Mouse (Mus musculus): ENCODE data around the gene Brap.

Gene Brap

DNA sequence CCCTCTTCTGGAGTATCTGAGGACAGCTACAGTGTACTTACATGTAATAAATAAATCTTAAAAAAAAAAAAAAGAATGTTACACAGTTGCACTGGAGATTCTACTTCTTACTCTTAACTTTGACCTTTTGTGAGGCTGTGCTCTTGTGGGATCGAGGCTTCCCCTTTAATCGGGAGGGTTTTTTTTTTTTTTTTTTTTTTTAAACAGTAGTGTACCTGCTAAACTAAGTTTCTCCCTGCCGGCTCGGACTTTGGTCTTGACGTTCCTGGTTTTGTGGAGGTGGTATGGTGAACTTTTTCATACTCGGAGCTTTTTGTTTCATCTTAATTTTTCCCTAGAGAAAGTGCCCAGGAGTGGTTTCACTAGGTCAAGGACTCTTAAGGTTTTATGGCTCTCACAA is 54.6 kb downstream of the Brap start:
- no peak for DNase-seq (ENCODE audit: low spot score in 2 of 2)

DNA sequence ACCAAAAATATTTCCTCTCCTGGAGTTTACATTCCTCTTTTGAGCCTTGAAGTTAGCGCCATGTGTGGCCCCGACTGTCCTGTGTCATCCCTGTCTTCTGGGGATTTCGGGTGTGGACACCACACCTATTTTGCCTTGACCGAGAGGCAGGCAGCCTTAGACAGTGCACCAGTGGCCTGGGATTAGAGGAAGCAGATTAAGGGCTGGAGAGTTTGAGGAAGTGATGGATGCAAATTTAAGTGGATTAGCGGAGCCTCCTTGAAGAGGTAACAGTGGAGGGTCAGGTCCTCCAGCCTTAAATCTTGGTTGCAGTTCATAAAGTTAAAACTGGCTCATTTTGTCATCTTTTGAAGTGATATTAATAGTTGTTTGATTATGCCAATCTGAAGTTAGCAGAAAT is 58.1 kb downstream of the Brap start:
- no peak for DNase-seq (ENCODE audit: low spot score in 2 of 2)

DNA sequence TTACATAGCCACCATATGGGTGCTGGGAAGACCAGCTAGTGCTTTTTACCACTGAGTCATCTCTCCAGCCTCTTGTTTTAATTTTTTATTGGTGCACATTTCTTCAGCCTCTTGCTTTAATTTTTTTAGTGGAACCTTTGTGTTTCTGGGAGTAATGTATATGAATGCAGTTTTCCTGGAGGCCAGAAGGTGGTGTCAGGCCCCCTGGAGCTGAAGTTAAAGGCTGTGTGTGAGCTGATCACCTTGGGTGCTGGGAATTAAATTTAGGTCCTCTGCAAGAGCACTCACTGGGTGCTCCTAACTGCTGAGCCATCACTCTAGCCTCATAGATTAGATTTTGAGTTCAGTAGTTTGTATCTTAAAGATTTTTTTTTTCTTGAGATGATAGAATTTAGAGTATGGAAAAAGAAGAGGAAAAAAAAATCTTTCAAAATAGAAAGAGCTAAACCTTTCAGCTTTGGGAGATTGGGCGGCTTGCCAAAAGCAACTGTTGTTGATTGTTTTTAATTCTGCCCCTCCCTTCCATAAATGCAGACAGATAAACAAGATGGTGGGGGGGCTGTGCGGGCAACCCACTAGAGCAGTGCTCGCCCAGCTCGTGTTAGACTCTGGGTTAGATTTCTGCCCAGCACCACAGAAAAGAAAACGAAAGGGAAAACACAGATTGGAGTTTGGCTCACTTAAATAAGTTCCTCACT is 60.7 kb downstream of the Brap start:
- no peak for DNase-seq (ENCODE audit: low spot score in 2 of 2)

DNA sequence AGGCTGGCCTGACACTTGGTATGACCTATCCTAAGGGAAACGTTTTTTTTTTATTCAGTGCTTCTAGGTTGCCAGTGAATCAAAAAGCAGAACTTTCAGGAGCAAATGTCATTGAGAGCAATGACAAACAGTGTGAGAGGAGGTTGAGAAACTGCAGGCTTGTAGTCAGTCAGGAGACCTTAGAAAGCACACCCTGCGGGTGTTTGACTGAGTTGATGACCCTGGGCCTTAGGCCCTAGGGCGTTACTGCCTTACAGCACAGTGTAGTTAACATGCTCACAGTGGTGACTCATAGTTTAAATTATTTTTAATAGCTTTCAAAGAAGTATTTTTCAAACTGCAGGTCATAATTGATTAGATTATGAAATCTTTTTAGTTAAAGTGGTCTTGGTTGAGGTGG is 61.5 kb downstream of the Brap start:
- DNase-seq (ENCODE audit: low spot score in 2 of 2), result no peak

DNA sequence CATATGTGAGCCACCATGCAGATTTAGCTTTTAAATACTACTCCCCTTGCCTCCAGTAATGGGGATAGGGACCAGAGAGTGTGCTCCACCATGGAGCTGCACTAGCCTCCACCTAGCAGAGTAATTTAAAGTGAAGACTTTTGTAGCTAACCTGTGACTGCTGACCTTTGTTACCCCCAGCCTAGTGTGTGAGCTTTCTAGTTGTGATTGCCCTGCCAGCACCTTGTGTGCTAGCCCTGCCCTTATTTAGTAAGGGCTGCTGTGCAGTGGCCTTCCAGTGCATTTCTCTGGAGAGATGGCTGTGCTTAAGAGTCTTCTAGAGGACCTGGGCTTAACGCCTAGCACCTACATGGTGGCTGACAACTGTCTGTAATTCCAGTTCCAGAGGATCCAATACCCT is 64.3 kb downstream of the Brap start:
- no peak for DNase-seq (ENCODE audit: low spot score in 2 of 2)

DNA sequence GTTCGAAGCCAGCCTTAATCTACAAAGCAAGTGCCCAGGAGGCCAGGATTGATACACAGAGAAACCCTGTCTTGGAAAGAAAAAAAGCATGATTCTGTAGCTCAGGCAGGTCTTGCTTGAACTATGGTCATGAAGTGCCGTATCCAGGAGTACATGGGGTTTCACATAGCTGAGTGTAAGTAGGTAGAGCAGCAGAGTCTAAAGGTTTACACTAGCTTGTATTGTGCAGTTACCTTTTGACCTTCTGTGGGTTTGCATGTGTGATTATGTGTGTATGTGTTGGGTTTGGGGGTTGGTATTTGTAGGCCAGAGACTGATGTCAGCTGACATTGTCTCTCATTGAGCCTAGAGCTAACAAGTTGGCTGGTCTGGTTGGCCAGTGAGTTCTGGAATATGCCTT is 69.7 kb downstream of the Brap start:
- DNase-seq (ENCODE audit: low spot score in 2 of 2), result no peak

DNA sequence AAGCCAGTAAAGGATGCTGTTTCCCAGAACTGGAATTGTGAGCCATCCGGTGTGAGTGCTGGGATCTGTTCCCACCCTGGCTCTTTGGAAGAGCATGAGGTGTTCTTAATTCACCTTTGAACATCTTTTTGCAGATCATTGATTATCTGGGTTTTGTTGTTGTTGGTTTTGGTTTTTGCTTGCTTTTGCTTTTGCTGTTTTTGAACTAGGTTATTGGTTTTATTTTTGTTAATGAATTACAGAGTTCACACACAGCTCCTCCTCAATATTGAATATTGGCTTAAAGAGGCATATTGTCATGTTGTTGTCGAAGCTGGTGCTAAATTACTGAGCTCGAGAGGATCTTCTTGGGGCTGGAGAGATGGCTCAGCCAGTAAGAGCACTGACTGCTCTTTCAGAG is 76.3 kb downstream of the Brap start:
- DNase-seq (ENCODE audit: low spot score in 2 of 2), result no peak

Measured in spleen, postnatal 4 days (tissue).